Mouse (Mus musculus): Measurements from ENCODE around the gene Crls1.
A peak's percentile ranks its signal among the peaks of the same experiment; 100 is the strongest.

Crls1 gene

GRCm38 (mm10) chr2:132884303-132884967, 38.0 kb downstream of the Crls1 start:
- no peak for DNase-seq (ENCODE audit: low spot score in 2 of 2)

- DNase-seq (ENCODE audit: low spot score in 2 of 2): no peak
Measured at GRCm38 (mm10) chr2:132885312-132885711, 38.8 kb downstream of the Crls1 start.

DNA sequence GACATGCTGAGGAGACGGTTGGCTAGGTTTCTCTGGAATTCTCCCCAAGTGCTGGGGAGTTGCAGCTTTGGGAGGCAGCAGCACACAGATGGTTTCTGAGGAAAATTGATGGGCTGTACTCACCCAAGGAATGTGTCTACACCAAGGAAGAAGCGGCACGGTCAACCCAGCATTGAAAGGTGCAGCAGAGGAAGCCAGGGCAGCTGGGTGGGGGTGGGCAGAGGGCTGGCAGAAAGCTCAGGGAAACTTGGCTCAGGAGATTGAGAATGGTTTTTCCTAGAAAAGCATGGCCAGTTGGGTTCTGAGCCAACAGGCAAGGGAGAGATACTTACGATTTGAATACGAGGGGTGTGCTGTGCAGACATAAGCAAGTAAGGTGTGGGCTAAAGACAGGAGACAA, 47.4 kb downstream of the Crls1 start:
- DNase-seq (ENCODE audit: low spot score in 2 of 2): no peak

GRCm38 (mm10) chr2:132898211-132898610, 51.7 kb downstream of the Crls1 start:
- no peak for DNase-seq (ENCODE audit: low spot score in 2 of 2)

DNA sequence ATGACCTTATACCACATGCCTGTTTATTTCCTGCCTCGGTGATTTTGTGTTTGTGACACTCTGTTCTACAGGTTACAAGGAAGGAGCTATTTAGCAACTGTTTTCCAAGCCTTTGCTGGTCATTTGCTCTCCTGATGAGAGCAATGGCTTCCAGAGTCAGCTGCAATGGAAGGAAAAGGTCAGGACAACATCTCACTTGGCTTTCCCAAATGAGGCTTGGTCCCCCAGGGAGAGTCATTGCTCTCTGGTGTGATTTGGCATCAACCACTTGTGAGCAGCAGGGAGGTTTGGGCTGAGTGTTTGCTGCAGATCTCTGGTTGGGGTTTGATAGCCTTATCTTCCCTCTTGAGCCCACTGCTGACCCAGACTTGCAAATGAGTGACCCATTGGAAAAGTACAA, 54.1 kb downstream of the Crls1 start:
- DNase-seq (ENCODE audit: low spot score in 2 of 2): no peak

DNA sequence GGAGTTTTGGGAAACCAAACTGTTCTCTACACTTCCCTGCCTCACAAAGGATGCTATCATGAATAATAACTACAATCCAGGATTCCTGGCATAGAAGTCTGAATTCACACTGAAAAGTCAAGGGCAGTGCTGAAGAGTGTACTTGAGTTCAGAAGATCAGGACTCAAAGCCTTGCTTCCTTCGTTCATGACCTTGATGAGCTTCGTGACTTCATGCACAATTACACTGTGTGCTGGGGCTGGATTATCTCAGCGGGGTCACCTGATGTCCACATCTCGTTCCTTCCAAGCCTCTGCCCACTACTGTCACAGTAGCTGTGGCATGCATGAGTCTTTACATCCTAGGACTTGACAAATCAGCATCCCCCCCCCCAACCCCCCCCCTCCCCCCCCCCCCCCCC, 55.2 kb downstream of the Crls1 start:
- DNase-seq (ENCODE audit: low spot score in 2 of 2): no peak

DNA sequence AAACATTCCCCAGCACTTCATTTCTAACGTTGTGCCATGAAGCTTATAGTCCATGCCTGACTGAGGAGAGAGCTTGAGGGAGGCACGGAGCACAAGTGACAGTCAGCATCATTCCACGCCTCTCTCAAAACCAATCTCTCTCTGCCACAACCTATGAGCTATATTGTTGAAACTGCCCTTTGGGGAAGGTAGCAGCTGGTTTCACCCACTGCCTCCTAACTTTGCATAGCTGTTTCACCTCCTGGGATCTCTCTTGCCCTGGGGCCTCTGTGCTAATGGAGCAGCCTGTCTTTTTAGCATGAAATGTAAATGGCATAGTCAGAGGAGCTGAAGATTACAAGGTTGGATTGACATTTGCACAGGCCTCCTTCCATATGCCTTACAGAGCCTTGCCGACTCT, 55.6 kb downstream of the Crls1 start:
- DNase-seq (ENCODE audit: low spot score in 2 of 2): no peak

GRCm38 (mm10) chr2:132903498-132903897, 57.0 kb downstream of the Crls1 start:
- peak in 1 of 2 experiments; percentile 29 for DNase-seq (ENCODE audit: low spot score in 2 of 2)

- DNase-seq (ENCODE audit: low spot score in 2 of 2): no peak
Measured at GRCm38 (mm10) chr2:132904961-132905360, 58.5 kb downstream of the Crls1 start.

- no peak for DNase-seq (ENCODE audit: low spot score in 2 of 2)
Measured at GRCm38 (mm10) chr2:132906763-132907162, 60.3 kb downstream of the Crls1 start.

DNA sequence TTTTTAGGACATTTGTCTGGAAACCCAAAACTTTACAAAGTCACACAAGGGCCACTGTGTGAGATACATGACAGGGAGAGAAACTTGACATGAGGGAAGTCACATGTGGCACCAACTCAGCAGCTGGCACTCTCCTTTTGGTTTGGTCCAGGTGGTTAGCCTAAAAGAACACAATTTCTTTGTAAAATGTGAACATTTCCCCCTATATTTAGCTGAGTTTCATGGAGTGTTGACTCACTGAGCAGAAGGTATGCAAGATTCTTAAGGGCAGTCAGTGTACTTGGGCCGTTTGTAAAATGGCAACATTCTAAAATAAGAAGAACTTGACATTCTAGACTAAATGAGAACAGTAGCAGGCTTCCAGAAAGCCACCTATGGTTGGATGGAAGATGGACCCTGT, 68.3 kb downstream of the Crls1 start:
- DNase-seq (ENCODE audit: low spot score in 2 of 2): no peak
